Comparison of ENCODE assay signal across 8 mouse cellular contexts in the genomic region with DNA sequence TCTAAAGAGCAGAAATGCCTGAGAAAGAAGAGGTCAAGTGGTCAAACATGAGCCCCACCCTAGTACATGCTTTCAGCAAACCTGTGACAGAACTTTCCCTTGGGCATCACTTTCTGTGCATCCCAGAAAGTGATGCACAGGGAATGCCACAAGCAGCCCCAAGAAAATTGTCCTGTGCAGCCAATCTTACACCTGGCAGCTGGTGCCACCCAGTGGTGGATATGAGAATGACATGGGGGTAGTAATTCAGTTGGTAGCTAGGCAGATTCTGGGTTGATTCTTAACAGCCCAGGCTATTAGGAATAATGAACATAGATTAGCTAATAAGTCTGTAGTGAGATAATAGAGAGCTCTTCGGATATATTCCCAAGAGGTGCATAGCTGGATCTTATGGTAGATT.
DNase-seq lines count a peak whose midpoint lies in the region; ATAC-seq and TF ChIP-seq lines count a peak whose summit lies in the region.

No protein-coding gene starts in this region.

- no peak overlapping the region for H3K27ac ChIP-seq in liver, embryonic 12.5 days
- H3K27ac ChIP-seq in forebrain, postnatal 0 days (ENCODE audit: low read depth, low read length), result no peak overlapping the region
- no peak overlapping the region for H3K27ac ChIP-seq in intestine, embryonic 15.5 days
- no peak overlapping the region for H3K27ac ChIP-seq in olfactory bulb, adult 2 months (ENCODE audit: insufficient read depth, low read depth, low read length)

- peak; percentile 55 for DNase-seq in liver
- DNase-seq in c-Kit-positive CD71-positive TER-119-negative erythroid progenitor cells, embryonic 14.5 days (ENCODE audit: low read depth), result peak; percentile 6
- DNase-seq in forebrain, postnatal 0 days, result peak; percentile 64
- DNase-seq in left cerebral cortex, postnatal 36 days (ENCODE audit: low spot score in 2 of 2), result peak; percentile 56 to 75
- DNase-seq in thymus, postnatal 0 days (ENCODE audit: low spot score), result peak; percentile 51

- no peaks in the 10 kb centered on the region for H3K4me1 ChIP-seq in liver, embryonic 12.5 days
- no peaks in the 10 kb centered on the region for H3K4me1 ChIP-seq in forebrain, postnatal 0 days (ENCODE audit: insufficient read depth)
- no peaks in the 10 kb centered on the region for H3K4me1 ChIP-seq in intestine, embryonic 15.5 days (replicated peaks)
- H3K4me1 ChIP-seq in olfactory bulb, adult 2 months (ENCODE audit: control insufficient read depth, insufficient read depth, low read length), result no peaks in the 10 kb centered on the region

- no peaks in the 10 kb centered on the region for H3K36me3 ChIP-seq in liver, embryonic 12.5 days
- H3K36me3 ChIP-seq in forebrain, postnatal 0 days (ENCODE audit: insufficient read depth), result no peaks in the 10 kb centered on the region
- H3K36me3 ChIP-seq in intestine, embryonic 15.5 days, result no peaks in the 10 kb centered on the region

- no peak for TF ChIP-seq POLR2A in olfactory bulb, adult 2 months (IDR thresholded peaks at IDR 0.05; ENCODE audit: insufficient read depth, low read depth, low read length)

- ATAC-seq in liver, embryonic 12.5 days, result no peak
- no peak for ATAC-seq in forebrain, postnatal 0 days
- 0 out of 2 replicates have a peak, but pooled peaks have one; percentile 15 for ATAC-seq in intestine, embryonic 15.5 days

- peak; percentile 88 for TF ChIP-seq CTCF in forebrain, postnatal 0 days (IDR thresholded peaks at IDR 0.05; ENCODE audit: low read depth)
- TF ChIP-seq CTCF in olfactory bulb, adult 2 months (IDR thresholded peaks at IDR 0.05; ENCODE audit: insufficient read depth, low read depth, low read length), result 0 out of 2 replicates have a peak, but pooled peaks have one; percentile 26

- intact Hi-C loops in left cerebral cortex, postnatal 36 days (cut with DNase I), result loop anchor here (2.0 to 5.0 kb wide), 2 partner anchors 151 to 226 kb away; no protein-coding TSS in a partner anchor

- H3K9me3 ChIP-seq in liver, embryonic 12.5 days (replicated peaks), result no peaks in the 10 kb centered on the region
- no peaks in the 10 kb centered on the region for H3K9me3 ChIP-seq in forebrain, postnatal 0 days (ENCODE audit: low read length)
- H3K9me3 ChIP-seq in intestine, embryonic 15.5 days, result no peaks in the 10 kb centered on the region

- no peak overlapping the region for H3K4me3 ChIP-seq in liver, embryonic 12.5 days
- H3K4me3 ChIP-seq in forebrain, postnatal 0 days (ENCODE audit: low read depth, low read length), result no peak overlapping the region
- no peak overlapping the region for H3K4me3 ChIP-seq in intestine, embryonic 15.5 days (replicated peaks)
- no peak overlapping the region for H3K4me3 ChIP-seq in olfactory bulb, adult 2 months (ENCODE audit: insufficient read depth, low read depth, low read length)

- WGBS in liver, embryonic 12.5 days (ENCODE audit: insufficient replicate concordance), result 6% methylated on average over 1 of the region's 1 CpGs
- WGBS in forebrain, postnatal 0 days, result 15% methylated on average over 1 of the region's 1 CpGs
- 15% methylated on average over 1 of the region's 1 CpGs for WGBS in intestine, embryonic 15.5 days
- WGBS in olfactory bulb, adult 2 months, result 14% methylated on average over 1 of the region's 1 CpGs

- H3K27me3 ChIP-seq in liver, embryonic 12.5 days (replicated peaks), result no peaks in the 10 kb centered on the region
- no peaks in the 10 kb centered on the region for H3K27me3 ChIP-seq in forebrain, postnatal 0 days (ENCODE audit: insufficient read depth, low read length)
- H3K27me3 ChIP-seq in intestine, embryonic 15.5 days (replicated peaks), result no peaks in the 10 kb centered on the region

- H3K9ac ChIP-seq in liver, embryonic 12.5 days, result no peak overlapping the region
- no peak overlapping the region for H3K9ac ChIP-seq in forebrain, postnatal 0 days
- no peak overlapping the region for H3K9ac ChIP-seq in intestine, embryonic 15.5 days

- no peak overlapping the region for H3K4me2 ChIP-seq in liver, embryonic 12.5 days
- H3K4me2 ChIP-seq in forebrain, postnatal 0 days (ENCODE audit: low read depth), result no peak overlapping the region
- no peak overlapping the region for H3K4me2 ChIP-seq in intestine, embryonic 15.5 days (replicated peaks)

Comparison
In these comparisons a context has a peak if more than half of its experiments do, and no peak if none do; other contexts are left out.
1. DNase-seq: peak in every context shown above with its lines; median percentile 66 in left cerebral cortex, postnatal 36 days; 64 in forebrain, postnatal 0 days; 55 in liver; 51 in thymus, postnatal 0 days; 6 in c-Kit-positive CD71-positive TER-119-negative erythroid progenitor cells, embryonic 14.5 days.